ENCODE assay signal across 10 mouse cellular contexts in genomic region chr10:30763179-30763770, GRCm38 (mm10). TPM values are rescaled to one million over a fixed set of nuclear protein-coding genes. Genes with fewer than 3 reads are reported as not detected.
DNase-seq lines count a peak whose midpoint lies in the region; ATAC-seq and TF ChIP-seq lines count a peak whose summit lies in the region.
"Had no signal": no experiment of that assay in that cellular context is flagged by ENCODE, and none has a peak within 500 bp of the region (broad histone marks: within the 10 kb centered on the region; RNA-seq: fewer than 3 reads in every experiment).

No protein-coding gene starts in this region.

- 0 out of 2 replicates have a peak, but pooled peaks have one; percentile 42 for ATAC-seq in hindbrain, embryonic 15.5 days (ENCODE audit: low FRiP score, low read depth)
- ATAC-seq in hindbrain, embryonic 14.5 days (ENCODE audit: low FRiP score) = no peak
- ATAC-seq in liver, postnatal 0 days = peak; percentile 99
- ATAC-seq in CD4-positive, CD25-positive, alpha-beta regulatory T cell, adult 4 months = no peak

- H3K4me3 ChIP-seq in hindbrain, embryonic 15.5 days = no peak overlapping the region
- H3K4me3 ChIP-seq in hindbrain, embryonic 14.5 days (replicated peaks; ENCODE audit: low read length) = no peak overlapping the region
- no peak overlapping the region for H3K4me3 ChIP-seq in liver, postnatal 0 days (ENCODE audit: low read depth, low read length)
- H3K4me3 ChIP-seq: gastrocnemius, adult 2 months had no signal

- no peak for DNase-seq in hindbrain, embryonic 14.5 days (ENCODE audit: low spot score)
- DNase-seq in MEL-GATA-1-ER (ENCODE audit: extremely low read depth, low read depth) = peak; percentile 86
- peak; percentile 84 for DNase-seq in c-Kit-positive CD71-positive TER-119-negative erythroid progenitor cells, embryonic 14.5 days (ENCODE audit: low read depth)
- peak; percentile 79 for DNase-seq in liver, postnatal 0 days
- no peak for DNase-seq in thymus, postnatal 4 days
- DNase-seq: adrenal gland, postnatal 14 days; embryo, embryonic 11 days; gastrocnemius, adult 2 months had no signal

- WGBS in hindbrain, embryonic 15.5 days = 88% methylated on average over 8 of the region's 8 CpGs
- WGBS in hindbrain, embryonic 14.5 days = 87% methylated on average over 8 of the region's 8 CpGs
- 43% methylated on average over 8 of the region's 8 CpGs for WGBS in liver, postnatal 0 days (ENCODE audit: insufficient replicate concordance)

- peaks cover 3% of the 10 kb centered on the region; the same call in 1 of the 2 replicates for H3K9me3 ChIP-seq in hindbrain, embryonic 15.5 days
- H3K9me3 ChIP-seq in hindbrain, embryonic 14.5 days (ENCODE audit: control insufficient read depth, low read length) = 0 out of 2 replicates have a peak, but pooled peaks cover 4% of the 10 kb centered on the region
- no peaks in the 10 kb centered on the region for H3K9me3 ChIP-seq in liver, postnatal 0 days (ENCODE audit: low read length)

- 0 out of 2 replicates have a peak, but pooled peaks cover 3% of the 10 kb centered on the region for H3K36me3 ChIP-seq in hindbrain, embryonic 15.5 days
- H3K36me3 ChIP-seq in hindbrain, embryonic 14.5 days (replicated peaks; ENCODE audit: control insufficient read depth, insufficient read depth) = no peaks in the 10 kb centered on the region
- no peaks in the 10 kb centered on the region for H3K36me3 ChIP-seq in liver, postnatal 0 days (replicated peaks; ENCODE audit: insufficient read depth, low read length)

- no peak overlapping the region for H3K27ac ChIP-seq in hindbrain, embryonic 15.5 days (replicated peaks)
- H3K27ac ChIP-seq in hindbrain, embryonic 14.5 days = no peak overlapping the region
- H3K27ac ChIP-seq in liver, postnatal 0 days (ENCODE audit: low read depth) = peak overlapping the region; percentile 94
- H3K27ac ChIP-seq: gastrocnemius, adult 2 months had no signal

- no peak overlapping the region for H3K4me2 ChIP-seq in hindbrain, embryonic 15.5 days
- no peak overlapping the region for H3K4me2 ChIP-seq in hindbrain, embryonic 14.5 days (replicated peaks)
- H3K4me2 ChIP-seq in liver, postnatal 0 days (ENCODE audit: low read depth, low read length) = 0 out of 2 replicates have a peak overlapping the region, but pooled peaks have one; percentile 35

- no peaks in the 10 kb centered on the region for H3K27me3 ChIP-seq in hindbrain, embryonic 15.5 days
- no peaks in the 10 kb centered on the region for H3K27me3 ChIP-seq in hindbrain, embryonic 14.5 days (ENCODE audit: control insufficient read depth, insufficient read depth, low read length)
- H3K27me3 ChIP-seq in liver, postnatal 0 days (ENCODE audit: insufficient read depth, low read length) = no peaks in the 10 kb centered on the region

- TF ChIP-seq CTCF in liver, postnatal 0 days (IDR thresholded peaks at IDR 0.05; ENCODE audit: low read depth) = peak; percentile 37; the same call in 1 of the 2 replicates

- peak; percentile 96 for TF ChIP-seq EP300 in liver, postnatal 0 days (IDR thresholded peaks at IDR 0.05; ENCODE audit: low read depth)

- H3K9ac ChIP-seq in hindbrain, embryonic 15.5 days = no peak overlapping the region
- H3K9ac ChIP-seq in hindbrain, embryonic 14.5 days = no peak overlapping the region
- no peak overlapping the region; the same call in 1 of the 2 replicates for H3K9ac ChIP-seq in liver, postnatal 0 days (replicated peaks)

- H3K4me1 ChIP-seq in hindbrain, embryonic 15.5 days (replicated peaks) = no peaks in the 10 kb centered on the region
- no peaks in the 10 kb centered on the region for H3K4me1 ChIP-seq in hindbrain, embryonic 14.5 days (replicated peaks; ENCODE audit: control insufficient read depth, insufficient read depth, low read length)
- H3K4me1 ChIP-seq in liver, postnatal 0 days (ENCODE audit: insufficient read depth) = peaks cover 22% of the 10 kb centered on the region; the same call in 1 of the 2 replicates

RNA-seq across cellular contexts. Expression of gene Ncoa7, which starts 39.9 kb away (rescaled TPM):
- polyA plus RNA-seq in hindbrain, embryonic 15.5 days (2015; fragmentation: Nextera tagmentation; extraction: Ambion mirVana) = 18.9 and 20.5 TPM in 2 replicates
- 23.9 and 26.6 TPM in 2 replicates for polyA plus RNA-seq in hindbrain, embryonic 14.5 days (2014; fragmentation: Nextera tagmentation; extraction: Ambion mirVana)
- polyA plus RNA-seq in liver, postnatal 0 days (2015; fragmentation: Nextera tagmentation; extraction: Ambion mirVana) = 6.4 TPM in 2 replicates
- 100 to 1,000 TPM; 105 to 122 TPM for polyA plus RNA-seq in CD4-positive, CD25-positive, alpha-beta regulatory T cell, adult 4 months (2017; shearing (Covaris generic))

Comparison
In these comparisons a context has a peak if more than half of its experiments do, and no peak if none do; other contexts are left out.
1. ATAC-seq: peak in hindbrain, embryonic 15.5 days (single experiment) and liver, postnatal 0 days (single experiment); none in hindbrain, embryonic 14.5 days (single experiment) and CD4-positive, CD25-positive, alpha-beta regulatory T cell, adult 4 months (single experiment).
2. DNase-seq: peak in MEL-GATA-1-ER (single experiment), c-Kit-positive CD71-positive TER-119-negative erythroid progenitor cells, embryonic 14.5 days (single experiment) and liver, postnatal 0 days (single experiment); none in hindbrain, embryonic 14.5 days (single experiment) and thymus, postnatal 4 days (single experiment).